Mouse (Mus musculus) frontal cortex, postnatal 25 days (tissue): ENCODE measurements around the gene Bcl2l11.
"Not testable (repeated sequence)": the region's sequence is repeated elsewhere in the genome, so short reads cannot be mapped to it uniquely, and the experiment has no call there.

Source experiments
- DNase-seq, 2 experiments: peaks; one replicate each; pipeline ENCODE4 v3.0.0; 2022; ENCODE audit warnings: low spot score in 2 of 2

The Bcl2l11 gene

GRCm38 (mm10) chr2:128174604-128175342, 48.9 kb downstream of the Bcl2l11 start:
- DNase-seq: no peak

GRCm38 (mm10) chr2:128175625-128176024, 49.8 kb downstream of the Bcl2l11 start:
- no peak for DNase-seq

- no peak for DNase-seq
These were observed 50.7 kb downstream of the Bcl2l11 start for GRCm38 (mm10) chr2:128176391-128177044.

GRCm38 (mm10) chr2:128177241-128177661, 51.4 kb downstream of the Bcl2l11 start:
- DNase-seq: no peak

GRCm38 (mm10) chr2:128179126-128179807, 53.4 kb downstream of the Bcl2l11 start:
- no peak for DNase-seq

- DNase-seq: no peak
These were observed 54.1 kb downstream of the Bcl2l11 start for GRCm38 (mm10) chr2:128179808-128180379.

GRCm38 (mm10) chr2:128182181-128182580, 56.3 kb downstream of the Bcl2l11 start:
- not testable (repeated sequence) for DNase-seq

- DNase-seq: no peak
These were observed 56.9 kb downstream of the Bcl2l11 start for GRCm38 (mm10) chr2:128182751-128183150.

GRCm38 (mm10) chr2:128183762-128184161, 57.9 kb downstream of the Bcl2l11 start:
- no peak for DNase-seq

- no peak for DNase-seq
These were observed 60.1 kb downstream of the Bcl2l11 start for GRCm38 (mm10) chr2:128185942-128186341.

- DNase-seq: no peak
These were observed 61.4 kb downstream of the Bcl2l11 start for GRCm38 (mm10) chr2:128187277-128187676.

GRCm38 (mm10) chr2:128188461-128188860, 62.6 kb downstream of the Bcl2l11 start:
- no peak for DNase-seq

GRCm38 (mm10) chr2:128189691-128190090, 63.9 kb downstream of the Bcl2l11 start:
- no peak for DNase-seq

GRCm38 (mm10) chr2:128190196-128190595, 64.4 kb downstream of the Bcl2l11 start:
- DNase-seq: no peak

GRCm38 (mm10) chr2:128193411-128193810, 67.6 kb downstream of the Bcl2l11 start:
- no peak for DNase-seq

- no peak for DNase-seq
These were observed 71.5 kb downstream of the Bcl2l11 start for GRCm38 (mm10) chr2:128197379-128197778.

GRCm38 (mm10) chr2:128203147-128203546, 77.3 kb downstream of the Bcl2l11 start:
- no peak for DNase-seq

- no peak for DNase-seq
These were observed 78.0 kb downstream of the Bcl2l11 start for GRCm38 (mm10) chr2:128203749-128204405.

GRCm38 (mm10) chr2:128208541-128208940, 82.7 kb downstream of the Bcl2l11 start:
- DNase-seq: no peak

- no peak for DNase-seq
These were observed 84.0 kb downstream of the Bcl2l11 start for GRCm38 (mm10) chr2:128209841-128210329.

GRCm38 (mm10) chr2:128210376-128210775, 84.5 kb downstream of the Bcl2l11 start:
- no peak for DNase-seq
